ENCODE assay signal across 9 mouse cellular contexts in the genomic region with DNA sequence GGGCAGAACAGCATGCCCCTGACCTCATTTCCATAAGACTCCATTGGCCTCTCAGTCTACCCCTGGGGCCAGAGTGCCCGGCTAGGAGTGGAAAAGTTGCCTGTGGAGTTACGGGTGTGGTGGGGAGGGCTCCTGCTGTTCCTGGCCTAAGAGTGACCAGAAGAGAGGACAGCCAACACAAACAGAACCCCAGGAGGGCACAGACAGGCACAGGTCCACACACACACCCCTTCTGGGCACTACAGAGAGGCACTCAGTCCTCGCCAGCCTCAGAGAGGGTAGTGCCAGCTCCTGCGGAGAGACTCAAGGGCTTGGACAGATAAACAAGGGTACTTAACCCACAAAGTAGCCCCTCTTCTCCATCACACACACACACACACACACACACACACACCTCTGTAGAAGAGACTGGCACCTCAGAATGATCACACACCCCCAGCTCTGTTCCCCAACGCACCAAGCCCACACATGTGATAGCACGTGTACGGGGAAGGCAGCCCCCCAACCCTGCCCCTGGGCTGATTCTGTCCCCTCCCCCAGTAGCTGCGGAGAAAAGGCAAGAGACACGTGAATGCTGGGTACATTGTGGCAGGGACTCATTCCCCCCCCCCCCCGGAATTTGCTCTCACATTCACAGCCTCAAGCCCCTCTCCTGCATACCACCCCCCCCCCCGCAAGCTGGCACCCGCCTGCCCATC. TPM values are rescaled to one million over a fixed set of nuclear protein-coding genes. Genes with fewer than 3 reads are reported as not detected.
DNase-seq lines count a peak whose midpoint lies in the region; ATAC-seq lines count a peak whose summit lies in the region.
"Had no signal": no experiment of that assay in that cellular context is flagged by ENCODE, and none has a peak within 500 bp of the region (broad histone marks: within the 10 kb centered on the region; RNA-seq: fewer than 3 reads in every experiment).

No protein-coding gene starts in this region.

- no peak overlapping the region for H3K9ac ChIP-seq in intestine, embryonic 15.5 days
- no peak overlapping the region for H3K9ac ChIP-seq in intestine, embryonic 16.5 days (ENCODE audit: low read depth, low read length)
- H3K9ac ChIP-seq in embryonic facial prominence, embryonic 14.5 days (ENCODE audit: low read depth, low read length): no peak overlapping the region
- H3K9ac ChIP-seq in kidney, embryonic 14.5 days (ENCODE audit: low read depth, low read length): no peak overlapping the region
- no peak overlapping the region; the same call in 1 of the 2 replicates for H3K9ac ChIP-seq in midbrain, embryonic 12.5 days (replicated peaks)

- H3K36me3 ChIP-seq in intestine, embryonic 15.5 days: no peaks in the 10 kb centered on the region
- H3K36me3 ChIP-seq in intestine, embryonic 16.5 days (ENCODE audit: control insufficient read depth, insufficient read depth, low read length): no peaks in the 10 kb centered on the region
- H3K36me3 ChIP-seq in embryonic facial prominence, embryonic 14.5 days (ENCODE audit: control insufficient read depth, insufficient read depth, low read length): no peaks in the 10 kb centered on the region
- H3K36me3 ChIP-seq in kidney, embryonic 14.5 days (ENCODE audit: control insufficient read depth, insufficient read depth, low read length): no peaks in the 10 kb centered on the region
- H3K36me3 ChIP-seq in midbrain, embryonic 12.5 days: no peaks in the 10 kb centered on the region

- peaks cover 64% of the 10 kb centered on the region for H3K27me3 ChIP-seq in intestine, embryonic 15.5 days (replicated peaks)
- H3K27me3 ChIP-seq in intestine, embryonic 16.5 days (replicated peaks; ENCODE audit: control insufficient read depth, insufficient read depth, low read length): peaks cover 47% of the 10 kb centered on the region
- H3K27me3 ChIP-seq in embryonic facial prominence, embryonic 14.5 days (replicated peaks; ENCODE audit: control insufficient read depth, insufficient read depth, low read length): peaks cover 73% of the 10 kb centered on the region
- peaks cover 74% of the 10 kb centered on the region for H3K27me3 ChIP-seq in kidney, embryonic 14.5 days (ENCODE audit: control insufficient read depth, insufficient read depth, low read length)
- H3K27me3 ChIP-seq in midbrain, embryonic 12.5 days: peaks cover 95% of the 10 kb centered on the region

- ATAC-seq in intestine, embryonic 15.5 days: no peak
- no peak for ATAC-seq in intestine, embryonic 16.5 days
- no peak for ATAC-seq in embryonic facial prominence, embryonic 14.5 days (ENCODE audit: low read depth)
- ATAC-seq in kidney, embryonic 14.5 days (ENCODE audit: low FRiP score, low TSS enrichment): no peak
- ATAC-seq in midbrain, embryonic 12.5 days (ENCODE audit: low FRiP score, low read depth): no peak

- intact Hi-C loops in gastrocnemius, postnatal 36 days (cut with DNase I): no loop called here

- H3K27ac ChIP-seq in intestine, embryonic 15.5 days: no peak overlapping the region
- H3K27ac ChIP-seq in intestine, embryonic 16.5 days (ENCODE audit: low read length): no peak overlapping the region
- H3K27ac ChIP-seq in embryonic facial prominence, embryonic 14.5 days (replicated peaks; ENCODE audit: low read depth, low read length): no peak overlapping the region
- no peak overlapping the region for H3K27ac ChIP-seq in kidney, embryonic 14.5 days (ENCODE audit: low read depth, low read length)
- H3K27ac ChIP-seq in midbrain, embryonic 12.5 days (replicated peaks): no peak overlapping the region

- H3K4me2 ChIP-seq in intestine, embryonic 15.5 days (replicated peaks): peak overlapping the region; percentile 89; the same call in 1 of the 2 replicates
- no peak overlapping the region; the same call in 1 of the 2 replicates for H3K4me2 ChIP-seq in intestine, embryonic 16.5 days (ENCODE audit: low read depth, low read length)
- H3K4me2 ChIP-seq in embryonic facial prominence, embryonic 14.5 days (ENCODE audit: low read depth, low read length): peak overlapping the region; percentile 91; the same call in 1 of the 2 replicates
- H3K4me2 ChIP-seq in kidney, embryonic 14.5 days (replicated peaks; ENCODE audit: low read depth, low read length): peak overlapping the region; percentile 60; the same call in 1 of the 2 replicates
- H3K4me2 ChIP-seq in midbrain, embryonic 12.5 days (replicated peaks): peak overlapping the region; percentile 95

- WGBS in intestine, embryonic 15.5 days: 9% methylated on average over 11 of the region's 12 CpGs
- WGBS in intestine, embryonic 16.5 days: 17% methylated on average over 12 of the region's 12 CpGs
- 6% methylated on average over 8 of the region's 12 CpGs for WGBS in embryonic facial prominence, embryonic 14.5 days
- 4% methylated on average over 12 of the region's 12 CpGs for WGBS in kidney, embryonic 14.5 days
- WGBS in midbrain, embryonic 12.5 days: 4% methylated on average over 9 of the region's 12 CpGs

- no peaks in the 10 kb centered on the region for H3K9me3 ChIP-seq in intestine, embryonic 15.5 days
- no peaks in the 10 kb centered on the region for H3K9me3 ChIP-seq in intestine, embryonic 16.5 days (ENCODE audit: control insufficient read depth, low read length)
- no peaks in the 10 kb centered on the region for H3K9me3 ChIP-seq in embryonic facial prominence, embryonic 14.5 days (ENCODE audit: control insufficient read depth, low read length)
- H3K9me3 ChIP-seq in kidney, embryonic 14.5 days (ENCODE audit: control insufficient read depth, low read length): no peaks in the 10 kb centered on the region
- H3K9me3 ChIP-seq in midbrain, embryonic 12.5 days: no peaks in the 10 kb centered on the region

- DNase-seq in embryonic facial prominence, embryonic 14.5 days (ENCODE audit: low spot score): no peak
- no peak for DNase-seq in gastrocnemius, adult 8-10 months (ENCODE audit: low spot score in 2 of 2)
- no peak for DNase-seq in spleen, adult 12 weeks (ENCODE audit: low spot score)
- DNase-seq in gastrocnemius, postnatal 36 days: no peak

- no peak overlapping the region for H3K4me3 ChIP-seq in intestine, embryonic 15.5 days (replicated peaks)
- H3K4me3 ChIP-seq in intestine, embryonic 16.5 days (ENCODE audit: low read length): no peak overlapping the region; the same call in 1 of the 2 replicates
- peak overlapping the region; percentile 50; the same call in 1 of the 2 replicates for H3K4me3 ChIP-seq in embryonic facial prominence, embryonic 14.5 days (ENCODE audit: low read depth, low read length)
- H3K4me3 ChIP-seq in kidney, embryonic 14.5 days (ENCODE audit: low read length): peak overlapping the region; percentile 38; the same call in 1 of the 2 replicates
- H3K4me3 ChIP-seq in midbrain, embryonic 12.5 days: no peak overlapping the region

- peaks cover 28% of the 10 kb centered on the region for H3K4me1 ChIP-seq in intestine, embryonic 15.5 days (replicated peaks)
- peaks cover 17% of the 10 kb centered on the region for H3K4me1 ChIP-seq in intestine, embryonic 16.5 days (ENCODE audit: control insufficient read depth, insufficient read depth, low read length)
- peaks cover 4% of the 10 kb centered on the region; the same call in 1 of the 2 replicates for H3K4me1 ChIP-seq in embryonic facial prominence, embryonic 14.5 days (ENCODE audit: control insufficient read depth, insufficient read depth, low read length)
- peaks cover 5% of the 10 kb centered on the region; the same call in 1 of the 2 replicates for H3K4me1 ChIP-seq in kidney, embryonic 14.5 days (ENCODE audit: control insufficient read depth, insufficient read depth, low read length)
- peaks cover 20% of the 10 kb centered on the region for H3K4me1 ChIP-seq in midbrain, embryonic 12.5 days

RNA-seq across cellular contexts. Expression of gene Ppp1r1b, which starts 0.7 kb away (rescaled TPM):
- 52.2 and 68.9 TPM in 2 replicates for polyA plus RNA-seq in intestine, embryonic 15.5 days (2015; fragmentation: Nextera tagmentation; extraction: Ambion mirVana)
- 91.7 and 92.3 TPM in 2 replicates for polyA plus RNA-seq in intestine, embryonic 16.5 days (2015; fragmentation: Nextera tagmentation; extraction: Ambion mirVana)
- 4.1 and 5.1 TPM in 2 replicates for polyA plus RNA-seq in embryonic facial prominence, embryonic 14.5 days (2014; fragmentation: Nextera tagmentation; extraction: Ambion mirVana)
- polyA plus RNA-seq in kidney, embryonic 14.5 days (2014; fragmentation: Nextera tagmentation; extraction: Ambion mirVana): 0.87 and 1.7 TPM in 2 replicates
- polyA plus RNA-seq in midbrain, embryonic 12.5 days (2016; fragmentation: Nextera tagmentation; extraction: Ambion mirVana): 1.2 and 1.4 TPM in 2 replicates
- under 1 TPM in 3 of 4 experiments, not detected in 1; 0.27 to 0.90 (median 0.44) TPM for total RNA-seq in gastrocnemius, adult 8-10 months (2022)
- total RNA-seq in gastrocnemius, postnatal 36 days (2021): not detected

RNA-seq across cellular contexts. Expression of gene Stard3, which starts 10.6 kb away (rescaled TPM):
- polyA plus RNA-seq in intestine, embryonic 15.5 days (2015; fragmentation: Nextera tagmentation; extraction: Ambion mirVana): 39.4 and 39.7 TPM in 2 replicates
- 44.8 and 44.9 TPM in 2 replicates for polyA plus RNA-seq in intestine, embryonic 16.5 days (2015; fragmentation: Nextera tagmentation; extraction: Ambion mirVana)
- polyA plus RNA-seq in embryonic facial prominence, embryonic 14.5 days (2014; fragmentation: Nextera tagmentation; extraction: Ambion mirVana): 31.0 and 32.8 TPM in 2 replicates
- 34.9 and 42.0 TPM in 2 replicates for polyA plus RNA-seq in kidney, embryonic 14.5 days (2014; fragmentation: Nextera tagmentation; extraction: Ambion mirVana)
- 46.9 and 52.0 TPM in 2 replicates for polyA plus RNA-seq in midbrain, embryonic 12.5 days (2016; fragmentation: Nextera tagmentation; extraction: Ambion mirVana)
- 10 to 100 TPM; 12.0 to 18.2 (median 13.9) TPM for total RNA-seq in gastrocnemius, adult 8-10 months (2022)
- total RNA-seq in gastrocnemius, postnatal 36 days (2021): 10 to 100 TPM; 10.3 to 14.7 TPM

RNA-seq across cellular contexts. Expression of gene Neurod2, which starts 18.1 kb away (rescaled TPM):
- 0.09 TPM in 2 replicates for polyA plus RNA-seq in intestine, embryonic 15.5 days (2015; fragmentation: Nextera tagmentation; extraction: Ambion mirVana)
- 0.05 TPM in 1 of 2 replicates, not detected in the other for polyA plus RNA-seq in intestine, embryonic 16.5 days (2015; fragmentation: Nextera tagmentation; extraction: Ambion mirVana)
- 0.10 TPM in 1 of 2 replicates, not detected in the other for polyA plus RNA-seq in embryonic facial prominence, embryonic 14.5 days (2014; fragmentation: Nextera tagmentation; extraction: Ambion mirVana)
- not detected in 2 replicates for polyA plus RNA-seq in kidney, embryonic 14.5 days (2014; fragmentation: Nextera tagmentation; extraction: Ambion mirVana)
- polyA plus RNA-seq in midbrain, embryonic 12.5 days (2016; fragmentation: Nextera tagmentation; extraction: Ambion mirVana): 1.3 and 2.3 TPM in 2 replicates
- total RNA-seq in gastrocnemius, adult 8-10 months (2022): not detected
- total RNA-seq in gastrocnemius, postnatal 36 days (2021): not detected
- polyA plus RNA-seq: gonadal fat pad, adult 2 months had no signal

RNA-seq across cellular contexts. Expression of gene Tcap, which starts 36.1 kb away (rescaled TPM):
- polyA plus RNA-seq in intestine, embryonic 15.5 days (2015; fragmentation: Nextera tagmentation; extraction: Ambion mirVana): 0.25 TPM in 1 of 2 replicates, not detected in the other
- 0.28 TPM in 1 of 2 replicates, not detected in the other for polyA plus RNA-seq in intestine, embryonic 16.5 days (2015; fragmentation: Nextera tagmentation; extraction: Ambion mirVana)
- polyA plus RNA-seq in embryonic facial prominence, embryonic 14.5 days (2014; fragmentation: Nextera tagmentation; extraction: Ambion mirVana): 22.8 and 27.7 TPM in 2 replicates
- 1.3 and 2.3 TPM in 2 replicates for polyA plus RNA-seq in kidney, embryonic 14.5 days (2014; fragmentation: Nextera tagmentation; extraction: Ambion mirVana)
- 0.19 and 0.33 TPM in 2 replicates for polyA plus RNA-seq in midbrain, embryonic 12.5 days (2016; fragmentation: Nextera tagmentation; extraction: Ambion mirVana)
- 1,000 to 10,000 TPM; 3,817 to 5,138 (median 4,616) TPM for total RNA-seq in gastrocnemius, adult 8-10 months (2022)
- total RNA-seq in gastrocnemius, postnatal 36 days (2021): 1,000 to 10,000 TPM; 3,291 to 4,304 TPM

RNA-seq across cellular contexts. Expression of gene Pnmt, which starts 38.7 kb away (rescaled TPM):
- 0.19 TPM in 1 of 2 replicates, not detected in the other for polyA plus RNA-seq in intestine, embryonic 15.5 days (2015; fragmentation: Nextera tagmentation; extraction: Ambion mirVana)
- 0.16 TPM in 1 of 2 replicates, not detected in the other for polyA plus RNA-seq in intestine, embryonic 16.5 days (2015; fragmentation: Nextera tagmentation; extraction: Ambion mirVana)
- 0.49 and 0.59 TPM in 2 replicates for polyA plus RNA-seq in embryonic facial prominence, embryonic 14.5 days (2014; fragmentation: Nextera tagmentation; extraction: Ambion mirVana)
- polyA plus RNA-seq in kidney, embryonic 14.5 days (2014; fragmentation: Nextera tagmentation; extraction: Ambion mirVana): 0.84 and 2.2 TPM in 2 replicates
- polyA plus RNA-seq in midbrain, embryonic 12.5 days (2016; fragmentation: Nextera tagmentation; extraction: Ambion mirVana): 0.15 TPM in 1 of 2 replicates, not detected in the other
- 1 to 10 TPM; 2.7 to 6.6 (median 3.8) TPM for total RNA-seq in gastrocnemius, adult 8-10 months (2022)
- total RNA-seq in gastrocnemius, postnatal 36 days (2021): 1 to 10 TPM in 1 of 2 experiments, under 1 TPM in 1; 0.89 to 2.1 TPM

Comparison
In these comparisons a context has a peak if more than half of its experiments do, and no peak if none do; other contexts are left out.
1. H3K4me3 ChIP-seq: peak in embryonic facial prominence, embryonic 14.5 days (single experiment) and kidney, embryonic 14.5 days (single experiment); none in intestine, embryonic 15.5 days (single experiment), intestine, embryonic 16.5 days (single experiment) and midbrain, embryonic 12.5 days (single experiment).